Mouse (Mus musculus) cerebellum, adult 2 months (tissue): Measurements from ENCODE around the gene Ncam1.

Source experiments
- CTCF ChIP-seq: fragments of 200-500 bp; IDR thresholded peaks from 2 replicates; pipeline ENCODE4 v1.5.1; 2011; ENCODE audit warnings: low read depth, mild to moderate bottlenecking, control low read depth, low read length, moderate library complexity, borderline replicate concordance; ENCODE audit not compliant: insufficient read depth
- POLR2A ChIP-seq: fragments of 200-500 bp; IDR thresholded peaks from 2 replicates; pipeline ENCODE4 v1.6.1; 2011; ENCODE audit warnings: low read length, control low read depth, borderline replicate concordance; ENCODE audit not compliant: insufficient read depth

GRCm38 (mm10) chr9:49803222-49803621 lies 4.5 kb upstream of the Ncam1 start:
- no peak for TF ChIP-seq POLR2A
- TF ChIP-seq CTCF = no peak
